Mouse (Mus musculus) MEL (cell line): ENCODE data around the gene Ncf1. TPM values are rescaled to one million over a fixed set of nuclear protein-coding genes. Genes with fewer than 3 reads are reported as not detected.

Experiments
- DNase-seq: peaks from one replicate; pipeline ENCODE4 v3.0.0; 2011; ENCODE audit warnings: low read depth, low spot score
- H3K27ac ChIP-seq: 2 replicates; pipeline ENCODE4 v1.5.1; 2012; ENCODE audit warnings: low read depth, mild to moderate bottlenecking, control low read depth, low read length, moderate library complexity; ENCODE audit not compliant: control insufficient read depth
- H3K27me3 ChIP-seq, 2 experiments: fragments of 150-350 bp in 1 of 2; sonication (generic) in 1 of 2; 2 replicates each; pipeline ENCODE4 v1.6.1; 2012; ENCODE audit warnings: low read length in 2 of 2, mild to moderate bottlenecking in 2 of 2, improper control_type of control experiment in 1 of 2, moderate library complexity in 1 of 2; ENCODE audit not compliant: insufficient read depth in 2 of 2, control insufficient read depth in 1 of 2
- H3K36me3 ChIP-seq, 2 experiments: 2 replicates each; pipeline ENCODE4 v1.6.1; 2012 to 2014; ENCODE audit warnings: low read length in 2 of 2, improper control_type of control experiment in 1 of 2, inconsistent platforms in 1 of 2, mild to moderate bottlenecking in 1 of 2; ENCODE audit not compliant: insufficient read depth in 2 of 2, control insufficient read depth in 1 of 2
- H3K4me1 ChIP-seq, 2 experiments: fragments of 150-350 bp in 1 of 2; sonication (generic) in 1 of 2; 2 replicates each; pipeline ENCODE4 v1.6.1; 2012; ENCODE audit warnings: low read length in 2 of 2, improper control_type of control experiment in 1 of 2, mild to moderate bottlenecking in 1 of 2; ENCODE audit not compliant: insufficient read depth in 2 of 2, control insufficient read depth in 1 of 2
- H3K4me3 ChIP-seq, 2 experiments: fragments of 150-350 bp in 1 of 2; sonication (generic) in 1 of 2; 2 replicates each; pipeline ENCODE4 v1.5.1; 2012; ENCODE audit warnings: low read depth in 2 of 2, low read length in 2 of 2, mild to moderate bottlenecking in 2 of 2, moderate library complexity in 2 of 2, control low read depth in 1 of 2, improper control_type of control experiment in 1 of 2; ENCODE audit not compliant: control insufficient read depth in 1 of 2, insufficient read depth in 1 of 2
- H3K79me2 ChIP-seq: 2 replicates; pipeline ENCODE4 v1.6.1; 2012; ENCODE audit warnings: mild to moderate bottlenecking, low read length, moderate library complexity; ENCODE audit not compliant: control insufficient read depth, poor library complexity, insufficient read depth
- H3K9ac ChIP-seq: 2 replicates; pipeline ENCODE4 v1.6.1; 2012; ENCODE audit warnings: low read depth, mild to moderate bottlenecking, control low read depth, low read length, moderate library complexity; ENCODE audit not compliant: control insufficient read depth, poor library complexity, severe bottlenecking
- H3K9me3 ChIP-seq: fragments of 150-350 bp; sonication (generic); replicated peaks from 2 replicates; pipeline ENCODE4 v1.6.1; 2012; ENCODE audit warnings: mild to moderate bottlenecking, low read length, improper control_type of control experiment, moderate library complexity; ENCODE audit not compliant: insufficient read depth
- E2F4 ChIP-seq: IDR thresholded peaks from 2 replicates; pipeline ENCODE4 v1.6.1; 2011; ENCODE audit warnings: low read depth, low read length, improper control_type of control experiment, borderline replicate concordance
- ELF1 ChIP-seq: IDR thresholded peaks from 2 replicates; pipeline ENCODE4 v1.6.1; 2014; ENCODE audit warnings: low read depth, mild to moderate bottlenecking, inconsistent platforms, low read length, improper control_type of control experiment, moderate library complexity
- GABPA ChIP-seq: IDR thresholded peaks from 2 replicates; pipeline ENCODE4 v1.6.1; 2012; ENCODE audit warnings: low read depth, mild to moderate bottlenecking, inconsistent platforms, low read length, improper control_type of control experiment, moderate library complexity
- JUND ChIP-seq: IDR thresholded peaks from 2 replicates; pipeline ENCODE4 v1.6.1; 2011; ENCODE audit warnings: low read depth, mild to moderate bottlenecking, improper control_type of control experiment, low read length
- KAT2A ChIP-seq: conservative IDR thresholded peaks from 2 replicates; pipeline ENCODE4 v1.6.1; 2012; ENCODE audit warnings: low read depth, low read length, improper control_type of control experiment, inconsistent platforms
- MAX ChIP-seq: IDR thresholded peaks from 2 replicates; pipeline ENCODE4 v1.6.1; 2011; ENCODE audit warnings: low read length, improper control_type of control experiment
- MAZ ChIP-seq: IDR thresholded peaks from 2 replicates; pipeline ENCODE4 v1.6.1; 2012; ENCODE audit warnings: low read depth, mild to moderate bottlenecking, inconsistent platforms, low read length, improper control_type of control experiment
- MEF2A ChIP-seq: IDR thresholded peaks from 2 replicates; pipeline ENCODE4 v1.6.1; 2014; ENCODE audit warnings: low read depth, mild to moderate bottlenecking, inconsistent platforms, low read length, improper control_type of control experiment; ENCODE audit not compliant: poor library complexity, insufficient replicate concordance, severe bottlenecking; ENCODE audit errors: extremely low read depth
- MXI1 ChIP-seq: IDR thresholded peaks from 2 replicates; pipeline ENCODE4 v1.6.1; 2011; ENCODE audit warnings: mild to moderate bottlenecking, low read depth, low read length, improper control_type of control experiment
- MYC ChIP-seq: IDR thresholded peaks from 2 replicates; pipeline ENCODE4 v1.6.1; 2011; ENCODE audit warnings: low read depth, mild to moderate bottlenecking, low read length, improper control_type of control experiment, moderate library complexity
- NELFE ChIP-seq: IDR thresholded peaks from 2 replicates; pipeline ENCODE4 v1.6.1; 2011; ENCODE audit warnings: low read depth, low read length, improper control_type of control experiment
- NRF1 ChIP-seq: IDR thresholded peaks from 2 replicates; pipeline ENCODE4 v1.6.1; 2014; ENCODE audit warnings: low read depth, mild to moderate bottlenecking, inconsistent platforms, low read length, improper control_type of control experiment, moderate library complexity; ENCODE audit not compliant: poor library complexity, insufficient read depth, severe bottlenecking
- POLR2A ChIP-seq, 2 experiments: IDR thresholded peaks; 2 replicates each; pipeline ENCODE4 v1.6.1; 2011 to 2012; ENCODE audit warnings: low read length in 2 of 2, mild to moderate bottlenecking in 2 of 2, control low read depth in 1 of 2, improper control_type of control experiment in 1 of 2, low read depth in 1 of 2, moderate library complexity in 1 of 2; ENCODE audit not compliant: control insufficient read depth in 1 of 2, insufficient read depth in 1 of 2, poor library complexity in 1 of 2
- POLR2AphosphoS2 ChIP-seq: IDR thresholded peaks from 2 replicates; pipeline ENCODE4 v1.6.1; 2011; ENCODE audit warnings: low read length, improper control_type of control experiment
- POLR2AphosphoS5 ChIP-seq: IDR thresholded peaks from 2 replicates; pipeline ENCODE4 v1.6.1; 2012; ENCODE audit warnings: low read depth, borderline replicate concordance, mild to moderate bottlenecking, inconsistent platforms, low read length, moderate library complexity, mixed read lengths
- SIN3A ChIP-seq: IDR thresholded peaks from 2 replicates; pipeline ENCODE4 v1.6.1; 2012; ENCODE audit warnings: low read length, improper control_type of control experiment, inconsistent platforms
- SMC3 ChIP-seq: IDR thresholded peaks from 2 replicates; pipeline ENCODE4 v1.6.1; 2011; ENCODE audit warnings: low read depth, low read length, improper control_type of control experiment
- TAL1 ChIP-seq: IDR thresholded peaks from 2 replicates; pipeline ENCODE4 v1.6.1; 2012; ENCODE audit warnings: mild to moderate bottlenecking, inconsistent platforms, low read length, moderate library complexity, mixed read lengths
- TBP ChIP-seq: IDR thresholded peaks from 2 replicates; pipeline ENCODE4 v1.8.0; 2011; ENCODE audit warnings: low read depth, low read length, improper control_type of control experiment
- TCF12 ChIP-seq: IDR thresholded peaks from 2 replicates; pipeline ENCODE4 v1.6.1; 2014; ENCODE audit warnings: low read depth, mild to moderate bottlenecking, inconsistent platforms, low read length, improper control_type of control experiment, moderate library complexity
- UBTF ChIP-seq: IDR thresholded peaks from 2 replicates; pipeline ENCODE4 v1.6.1; 2012; ENCODE audit warnings: low read depth, mild to moderate bottlenecking, inconsistent platforms, low read length, improper control_type of control experiment, moderate library complexity, borderline replicate concordance; ENCODE audit not compliant: insufficient read depth
- USF1 ChIP-seq: IDR thresholded peaks from 2 replicates; pipeline ENCODE4 v1.6.1; 2014; ENCODE audit warnings: low read depth, mild to moderate bottlenecking, inconsistent platforms, low read length, improper control_type of control experiment, moderate library complexity
- USF2 ChIP-seq, 2 experiments: IDR thresholded peaks; 2 replicates each; pipeline ENCODE4 v1.6.1; 2011 to 2012; ENCODE audit warnings: improper control_type of control experiment in 2 of 2, low read length in 2 of 2, borderline replicate concordance in 1 of 2, inconsistent platforms in 1 of 2, low read depth in 1 of 2, mild to moderate bottlenecking in 1 of 2; ENCODE audit not compliant: insufficient read depth in 1 of 2
- ZC3H11A ChIP-seq: IDR thresholded peaks from 2 replicates; pipeline ENCODE4 v1.6.1; 2012; ENCODE audit warnings: low read depth, mild to moderate bottlenecking, inconsistent platforms, low read length, improper control_type of control experiment
- ZKSCAN1 ChIP-seq: IDR thresholded peaks from 2 replicates; pipeline ENCODE4 v1.6.1; 2012; ENCODE audit warnings: low read depth, mild to moderate bottlenecking, inconsistent platforms, low read length, improper control_type of control experiment, moderate library complexity
- polyA plus RNA-seq, 2 experiments: library from polyadenylated mRNA; stranded (reverse) in 1 of 2; unstranded in 1 of 2; fragments of >175 nt in 1 of 2; fragments of >200 nt in 1 of 2; gene quantifications; 2 replicates each; pipeline versions ENCODE4 v1.2.1 to v1.2.4; 2012; ENCODE audit warnings: low replicate concordance in 2 of 2, low read depth in 1 of 2; ENCODE audit not compliant: insufficient read length in 2 of 2, insufficient read depth in 1 of 2, missing spikeins in 1 of 2
- total RNA-seq: library from RNA; depleted of rRNA; stranded (reverse); fragments of 300-350 nt; gene quantifications from 2 replicates; pipeline ENCODE4 v1.2.3, GENCODE M21; 2012

The Ncf1 gene
- total and polyA plus RNA-seq, 3 experiments, result 0.58 to 3.3 TPM; not detected in 1

GRCm38 (mm10) chr5:134273761-134274160 lies 44.3 kb upstream of the Ncf1 start:
- Histone ChIP-seq H3K36me3 (peaks cover 6 to 15% of the 10 kb centered on the region in 2 experiments), H3K4me1 (0 out of 4 replicates have a peak, but pooled peaks cover 0 to 3% of the 10 kb centered on the region in 2 experiments), H3K9me3 (no peaks in the 10 kb centered on the region), H3K27ac (no peak overlapping the region), H3K4me3 (no peak overlapping the region)
- TF ChIP-seq UBTF (no peak), KAT2A (no peak), POLR2AphosphoS5 (no peak), MEF2A (no peak), JUND (no peak), ELF1 (no peak), SMC3 (no peak), ZC3H11A (no peak), TBP (no peak), USF2 (IDR thresholded peaks at IDR 0.05; ENCODE audit: borderline replicate concordance in 1 of 2, insufficient read depth in 1 of 2, low read depth in 1 of 2, low read length in 2 of 2) (no peak), NELFE (no peak), E2F4 (no peak), MYC (no peak), SIN3A (no peak)
- TF ChIP-seq, all 39 proteins: peak for 0
- no peaks in the 10 kb centered on the region for H3K79me2 ChIP-seq
- no peaks in the 10 kb centered on the region for H3K27me3 ChIP-seq
- no peak overlapping the region for H3K9ac ChIP-seq
- DNase-seq, result no peak

GRCm38 (mm10) chr5:134272761-134273160 lies 43.3 kb upstream of the Ncf1 start:
- H3K79me2 ChIP-seq, result no peaks in the 10 kb centered on the region
- TF ChIP-seq USF2 (IDR thresholded peaks at IDR 0.05; ENCODE audit: borderline replicate concordance in 1 of 2, insufficient read depth in 1 of 2, low read depth in 1 of 2, low read length in 2 of 2), result no peak
- TF ChIP-seq ZKSCAN1, result no peak
- no peak for TF ChIP-seq NRF1
- TF ChIP-seq UBTF, result no peak
- no peak for TF ChIP-seq MAZ
- TF ChIP-seq TCF12, result no peak
- TF ChIP-seq ELF1, result no peak
- no peak for TF ChIP-seq POLR2AphosphoS2
- TF ChIP-seq MEF2A, result no peak
- no peak for TF ChIP-seq TAL1
- no peak for TF ChIP-seq MAX
- TF ChIP-seq MXI1, result no peak
- TF ChIP-seq KAT2A, result no peak
- TF ChIP-seq GABPA, result no peak
- TF ChIP-seq POLR2A (IDR thresholded peaks at IDR 0.05; ENCODE audit: control insufficient read depth in 1 of 2, insufficient read depth in 1 of 2, low read depth in 1 of 2, low read length in 2 of 2, poor library complexity in 1 of 2), result no peak
- no peak for TF ChIP-seq USF1
- no peak for TF ChIP-seq SMC3
- TF ChIP-seq, all 39 proteins: peak for 0
- Histone ChIP-seq H3K4me3 (no peak overlapping the region), H3K9ac (no peak overlapping the region), H3K36me3 (peaks cover 6 to 17% of the 10 kb centered on the region in 2 experiments), H3K4me1 (0 out of 4 replicates have a peak, but pooled peaks cover 0 to 3% of the 10 kb centered on the region in 2 experiments), H3K27me3 (no peaks in the 10 kb centered on the region), H3K9me3 (no peaks in the 10 kb centered on the region), H3K27ac (no peak overlapping the region)
- DNase-seq, result no peak
